Comparison of ENCODE assay signal across 15 mouse cellular contexts in genomic region chr11:78668647-78669046, GRCm38 (mm10).
"Had no signal": no experiment of that assay in that cellular context is flagged by ENCODE, and none has a peak within 500 bp of the region (broad histone marks: within the 10 kb centered on the region; RNA-seq: fewer than 3 reads in every experiment).

No protein-coding gene starts in this region.

- H3K36me3 ChIP-seq: limb, embryonic 12.5 days; liver, embryonic 13.5 days; midbrain, embryonic 15.5 days; neural tube, embryonic 13.5 days; stomach, embryonic 15.5 days had no signal

- H3K9me3 ChIP-seq: limb, embryonic 12.5 days; liver, embryonic 13.5 days; midbrain, embryonic 15.5 days; neural tube, embryonic 13.5 days; stomach, embryonic 15.5 days had no signal

- H3K27ac ChIP-seq: limb, embryonic 12.5 days; liver, embryonic 13.5 days; midbrain, embryonic 15.5 days; neural tube, embryonic 13.5 days; stomach, embryonic 15.5 days had no signal

- H3K27me3 ChIP-seq: limb, embryonic 12.5 days; liver, embryonic 13.5 days; midbrain, embryonic 15.5 days; neural tube, embryonic 13.5 days; stomach, embryonic 15.5 days had no signal

- H3K4me3 ChIP-seq: limb, embryonic 12.5 days; liver, embryonic 13.5 days; midbrain, embryonic 15.5 days; neural tube, embryonic 13.5 days; stomach, embryonic 15.5 days had no signal

- DNase-seq: kidney, postnatal 25 days; layer of hippocampus, adult 9-11 months; layer of hippocampus, postnatal 36 days; liver; liver, embryonic 13.5 days; liver, postnatal 0 days; lung, postnatal 36 days; right cerebral cortex, postnatal 14 days; thymus, adult 2 months; thymus, postnatal 25 days had no signal

- H3K4me1 ChIP-seq: stomach, embryonic 15.5 days had no signal

- ATAC-seq: liver, postnatal 0 days; midbrain, embryonic 15.5 days had no signal

- H3K9ac ChIP-seq: limb, embryonic 12.5 days; liver, embryonic 13.5 days; liver, postnatal 0 days; midbrain, embryonic 15.5 days; neural tube, embryonic 13.5 days; stomach, embryonic 15.5 days had no signal

- H3K4me2 ChIP-seq: limb, embryonic 12.5 days; liver, embryonic 13.5 days; midbrain, embryonic 11.5 days; midbrain, embryonic 15.5 days; neural tube, embryonic 13.5 days; stomach, embryonic 15.5 days had no signal
